Mouse (Mus musculus) B cell, adult 62 days (primary cell): ENCODE results near the gene Mcts1. TPM values are rescaled to one million over a fixed set of nuclear protein-coding genes. Genes with fewer than 3 reads are reported as not detected.

Experiments
- total RNA-seq: library from RNA; stranded (reverse); gene quantifications from 4 replicates; pipeline ENCODE4 v1.2.4, GENCODE M21; 2023

Mcts1 gene
- 54.0 to 63.7 TPM (median 54.8 TPM) in 4 replicates for total RNA-seq

DNA sequence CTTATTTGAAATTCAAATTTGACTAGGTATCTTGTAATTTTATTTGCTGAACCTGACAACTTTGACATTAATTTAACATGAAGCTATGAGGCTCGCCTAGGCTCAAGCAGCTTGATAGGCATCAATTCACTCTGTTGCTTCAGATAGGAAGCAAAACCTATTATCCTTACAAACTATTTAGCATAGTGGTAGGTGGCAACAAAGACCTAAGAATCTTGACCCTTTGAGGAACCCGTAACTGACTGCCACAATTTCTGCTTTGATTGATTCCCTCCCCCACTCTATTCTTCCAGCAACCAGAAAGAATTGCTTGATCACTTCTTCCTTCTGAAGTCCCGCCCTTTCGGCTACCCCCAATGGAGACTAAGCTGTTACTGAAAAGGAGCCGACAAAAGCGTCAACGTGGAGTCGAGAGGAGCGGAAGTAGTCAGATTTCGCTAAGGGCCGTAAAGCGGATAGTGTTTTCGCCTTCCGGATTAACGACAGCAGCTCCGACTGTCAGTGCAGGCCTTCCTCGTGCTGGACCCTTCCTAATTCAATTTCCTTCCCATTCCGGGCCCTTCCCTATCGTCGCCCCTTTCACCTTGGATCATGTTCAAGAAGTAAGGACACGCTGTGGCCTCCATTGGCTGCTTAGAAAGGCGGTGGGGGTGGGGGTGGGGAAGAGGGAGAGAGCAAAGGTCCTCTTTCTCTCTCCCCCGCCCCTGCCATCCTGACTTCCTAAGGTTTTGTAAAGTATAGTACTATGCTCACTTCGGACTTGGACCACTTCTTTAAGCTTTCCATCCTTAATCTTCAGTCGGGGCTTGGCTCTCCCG, at the start of gene Mcts1:
Mcts1 (plus strand) TSS at position 402 of the 818 bp plus-strand sequence.

DNA sequence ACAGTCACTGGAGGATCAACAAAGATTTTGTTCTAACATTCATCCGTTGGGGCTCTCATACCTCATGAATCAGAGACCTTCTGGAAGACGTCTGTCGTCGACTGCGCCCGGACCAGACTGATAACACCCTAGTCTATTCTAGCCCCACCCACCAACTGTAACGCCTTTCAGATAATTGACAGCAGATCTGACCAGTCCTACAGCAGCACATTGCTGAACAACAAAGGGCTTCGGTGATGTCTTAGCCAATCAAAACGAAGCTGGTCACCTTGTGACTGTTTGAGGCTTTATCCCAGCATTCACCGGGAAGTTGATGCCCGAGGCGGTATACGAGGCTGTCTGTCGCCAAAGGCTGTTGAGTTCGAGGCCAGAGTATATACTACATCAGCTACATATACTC, 24.3 kb upstream of the Mcts1 start, which contains the start of gene Cul4b:
Cul4b (minus strand) TSS at position 119 of the 400 bp plus-strand sequence.

DNA sequence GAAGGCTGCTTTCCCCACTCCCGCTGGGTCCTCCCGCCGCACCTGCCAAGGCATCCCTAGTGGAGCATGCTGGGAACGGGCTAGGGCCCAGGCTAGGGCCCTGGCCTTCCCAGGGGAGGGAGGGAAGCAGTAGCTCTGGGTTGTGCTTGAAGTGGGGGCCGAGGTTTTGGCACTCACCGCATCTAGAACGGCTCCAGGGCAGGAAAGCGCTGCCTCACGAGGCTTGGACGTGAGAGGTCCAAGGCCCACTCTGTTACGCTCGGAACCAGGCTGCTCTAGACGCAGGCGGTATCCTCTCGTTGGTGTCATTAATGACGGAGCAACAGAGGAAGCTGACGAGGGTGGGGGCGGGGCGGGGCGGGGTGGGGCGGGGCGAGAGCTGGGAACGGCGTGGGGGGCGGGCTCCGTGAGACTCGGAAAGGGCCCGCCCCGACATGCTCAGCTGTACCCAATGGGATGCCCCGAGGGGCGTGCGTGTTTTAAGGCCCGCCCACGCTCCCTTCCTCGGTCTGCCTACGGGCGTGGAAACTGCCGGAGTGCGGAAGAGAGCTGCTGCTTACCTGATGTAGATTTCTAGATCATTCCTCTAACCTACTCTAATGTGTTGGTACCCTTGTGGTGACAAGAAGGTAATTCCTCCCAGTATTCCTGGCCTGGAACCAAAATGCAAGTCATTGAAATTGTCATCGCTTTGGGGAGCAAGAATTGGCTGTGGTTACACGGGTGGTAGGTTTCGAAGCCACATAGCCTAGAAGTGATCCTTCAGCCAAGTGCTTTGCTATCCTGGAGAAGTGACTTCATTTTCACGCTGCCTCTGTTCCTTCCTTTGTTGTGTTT, 34.6 kb downstream of the Mcts1 start, which contains the start of gene C1galt1c1:
C1galt1c1 (minus strand) TSS at position 287 of the 837 bp plus-strand sequence.

Other genes with a start within 250 kb of the Mcts1 start
- gene Lamp2, start 144.1 kb upstream of the Mcts1 start, total RNA-seq: 72.5 to 81.7 TPM (median 78.3 TPM) in 4 replicates
- gene Cul4b, start 24.4 kb upstream of the Mcts1 start, total RNA-seq: 39.2 to 41.8 TPM (median 41.4 TPM) in 4 replicates
- gene C1galt1c1, start 34.5 kb downstream of the Mcts1 start, total RNA-seq: 14.1 to 16.4 TPM (median 14.2 TPM) in 4 replicates
- gene 6030498E09Rik, start 172.1 kb downstream of the Mcts1 start, total RNA-seq: not detected in 4 replicates